Mouse (Mus musculus) small intestine, adult 2 months (tissue): ENCODE measurements at regions not wholly inside any gene's neighbourhood (a gene's known extent, or its start where the extent isn't known, plus 50 kb on each side); places are given as distances from the start of the nearest gene placed in this dataset.
A peak's percentile ranks its signal among the peaks of the same experiment; 100 is the strongest.

Experiments
- H3K27ac ChIP-seq: fragments of 200-500 bp; 2 replicates; pipeline ENCODE4 v1.5.1; 2012; ENCODE audit warnings: low read depth, low read length, control low read depth, inconsistent platforms; ENCODE audit not compliant: insufficient read depth
- H3K27me3 ChIP-seq: fragments of 200-500 bp; 2 replicates; pipeline ENCODE4 v1.6.1; 2012; ENCODE audit warnings: mild to moderate bottlenecking, moderate library complexity, low read length, inconsistent platforms; ENCODE audit not compliant: control insufficient read depth, insufficient read depth
- H3K36me3 ChIP-seq: fragments of 200-500 bp; 2 replicates; pipeline ENCODE4 v1.6.1; 2012; ENCODE audit warnings: mild to moderate bottlenecking, low read length, control low read depth, inconsistent platforms; ENCODE audit not compliant: control insufficient read depth, insufficient read depth
- H3K4me1 ChIP-seq: fragments of 200-500 bp; 2 replicates; pipeline ENCODE4 v1.6.1; 2012; ENCODE audit warnings: low read length, inconsistent platforms, mixed read lengths; ENCODE audit not compliant: control insufficient read depth, insufficient read depth, insufficient read length
- H3K4me3 ChIP-seq: fragments of 200-500 bp; 2 replicates; pipeline ENCODE4 v1.5.1; 2012; ENCODE audit warnings: low read depth, mild to moderate bottlenecking, control low read depth, inconsistent platforms, low read length, moderate library complexity
- CTCF ChIP-seq: fragments of 200-500 bp; IDR thresholded peaks from 2 replicates; pipeline ENCODE4 v1.5.1; 2012; ENCODE audit warnings: low read depth, mild to moderate bottlenecking, control low read depth, inconsistent platforms, low read length, moderate library complexity, mixed read lengths; ENCODE audit not compliant: insufficient replicate concordance, insufficient read length; ENCODE audit errors: extremely low read depth
- POLR2A ChIP-seq: fragments of 200-500 bp; IDR thresholded peaks from 2 replicates; pipeline ENCODE4 v1.6.1; 2012; ENCODE audit warnings: low read depth, mild to moderate bottlenecking, control low read depth, inconsistent platforms, low read length, moderate library complexity
- WGBS: fragments of 180-500 bp; shearing (Covaris S2); methylation state at CpG from one replicate; pipeline ENCODE4 v1.1.7; 2018; 5-methylcytosine and 5-hydroxymethylcytosine counted together

DNA sequence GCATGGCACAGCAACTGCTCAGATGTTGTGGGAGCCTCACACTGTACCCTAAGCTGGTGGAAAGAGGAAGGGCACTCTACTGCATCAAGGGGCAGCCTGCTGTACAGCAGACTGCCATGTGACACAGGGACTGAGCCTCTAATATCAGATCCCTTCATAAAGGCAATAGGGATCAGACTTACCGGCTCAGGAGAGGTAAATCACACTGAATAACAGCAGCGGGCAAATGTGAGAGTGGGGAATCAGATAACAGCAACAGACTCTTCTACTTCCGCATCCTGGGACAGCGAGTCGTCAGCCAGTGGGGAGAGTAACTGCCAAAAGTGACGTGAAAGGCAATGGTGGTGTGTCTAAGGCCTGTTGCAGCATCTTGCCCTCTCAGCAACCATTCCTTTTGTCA, 339.0 kb downstream of the Agtpbp1 start:
- Histone ChIP-seq H3K36me3 (no peaks in the 10 kb centered on the region), H3K4me1 (no peaks in the 10 kb centered on the region), H3K27ac (no peak overlapping the region), H3K4me3 (no peak overlapping the region), H3K27me3 (no peaks in the 10 kb centered on the region)
- no peak for TF ChIP-seq CTCF
- WGBS: 44% methylated on average over 6 of the region's 6 CpGs

DNA sequence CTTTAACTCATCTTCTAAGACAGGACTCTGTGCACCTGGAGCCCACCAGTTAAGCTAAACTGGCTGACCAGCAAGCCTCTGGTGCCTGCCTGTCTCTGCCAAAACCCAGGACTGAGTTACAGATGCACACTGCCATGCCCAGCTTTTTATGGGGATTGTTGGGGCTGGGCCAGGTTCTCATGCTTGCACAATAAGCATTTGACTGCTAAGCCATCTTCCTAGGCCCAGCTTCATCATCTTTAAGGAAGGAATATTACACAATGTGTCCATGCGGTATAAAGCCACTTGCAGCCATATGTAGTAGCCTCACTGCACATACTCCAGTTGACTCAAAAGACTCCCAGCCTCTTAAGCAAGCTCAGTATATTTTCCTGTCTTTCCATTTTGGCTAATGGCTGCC, 340.4 kb downstream of the Agtpbp1 start:
- Histone ChIP-seq H3K36me3 (no peaks in the 10 kb centered on the region), H3K27ac (no peak overlapping the region), H3K4me3 (no peak overlapping the region), H3K27me3 (no peaks in the 10 kb centered on the region), H3K4me1 (no peaks in the 10 kb centered on the region)
- TF ChIP-seq CTCF: no peak
- TF ChIP-seq POLR2A: no peak
- 72% methylated on average over 1 of the region's 1 CpGs for WGBS

DNA sequence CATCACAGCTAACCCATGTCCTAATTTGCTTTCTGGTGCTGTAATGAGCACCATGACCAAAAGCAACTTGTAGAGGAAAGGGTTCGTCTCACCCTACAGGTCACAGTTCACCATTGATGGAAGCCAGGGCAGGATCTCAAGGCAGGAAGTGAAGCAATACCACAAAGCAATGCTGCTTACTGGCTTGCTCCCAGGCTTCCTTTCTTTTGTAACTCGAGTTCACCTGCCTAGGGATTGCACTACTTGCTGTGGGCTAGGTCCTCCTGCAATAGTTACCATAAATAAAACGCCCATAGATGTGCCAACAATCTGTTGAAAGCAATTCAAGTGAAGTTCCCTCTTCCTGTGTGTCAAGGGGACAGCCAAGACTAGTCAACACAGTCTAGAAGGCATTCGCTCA, 342.4 kb downstream of the Agtpbp1 start:
- no peaks in the 10 kb centered on the region for H3K27me3 ChIP-seq
- TF ChIP-seq CTCF (no peak), POLR2A (no peak)
- 44% methylated on average over 4 of the region's 4 CpGs for WGBS
- no peak overlapping the region for H3K27ac ChIP-seq
- no peaks in the 10 kb centered on the region for H3K36me3 ChIP-seq
- no peaks in the 10 kb centered on the region for H3K4me1 ChIP-seq
- no peak overlapping the region for H3K4me3 ChIP-seq

GRCm38 (mm10) chr13:59238696-59239095, 346.3 kb downstream of the Agtpbp1 start:
- Histone ChIP-seq H3K27me3 (no peaks in the 10 kb centered on the region), H3K27ac (no peak overlapping the region), H3K4me3 (no peak overlapping the region), H3K36me3 (no peaks in the 10 kb centered on the region), H3K4me1 (no peaks in the 10 kb centered on the region)
- 32% methylated on average over 1 of the region's 1 CpGs for WGBS
- no peak for TF ChIP-seq CTCF

DNA sequence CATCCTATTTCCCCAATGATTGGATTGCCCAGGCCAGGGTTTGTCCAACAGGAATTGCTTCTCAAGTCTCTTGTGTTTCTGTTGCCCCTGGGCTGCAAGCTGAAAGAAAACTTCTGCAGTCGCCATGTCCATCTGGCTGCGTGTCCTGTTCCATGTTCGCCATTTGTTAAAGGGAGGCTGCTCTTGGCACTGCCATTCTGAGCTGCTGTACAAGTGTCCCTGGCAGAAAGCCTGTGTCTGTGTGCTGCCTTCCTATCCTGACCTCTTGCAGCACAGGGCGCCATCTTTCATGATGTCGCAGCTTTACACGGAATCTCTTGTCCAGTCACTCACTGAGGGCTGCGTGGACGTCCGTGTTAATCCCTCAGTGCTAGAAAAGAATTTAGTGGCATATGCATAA, 349.2 kb downstream of the Agtpbp1 start:
- no peak overlapping the region for H3K27ac ChIP-seq
- H3K27me3 ChIP-seq: no peaks in the 10 kb centered on the region
- no peak overlapping the region for H3K4me3 ChIP-seq
- H3K36me3 ChIP-seq: no peaks in the 10 kb centered on the region
- H3K4me1 ChIP-seq: no peaks in the 10 kb centered on the region
- 91% methylated on average over 9 of the region's 9 CpGs for WGBS
- TF ChIP-seq POLR2A (no peak), CTCF (no peak)

GRCm38 (mm10) chr13:59229111-59229541, 355.9 kb downstream of the Agtpbp1 start:
- no peak overlapping the region for H3K27ac ChIP-seq
- H3K36me3 ChIP-seq: no peaks in the 10 kb centered on the region
- peaks cover 16% of the 10 kb centered on the region; the same call in 1 of the 2 replicates for H3K4me1 ChIP-seq
- no peaks in the 10 kb centered on the region for H3K27me3 ChIP-seq
- no peak for TF ChIP-seq POLR2A
- TF ChIP-seq CTCF: no peak
- WGBS: 78% methylated on average over 6 of the region's 6 CpGs
- H3K4me3 ChIP-seq: no peak overlapping the region

DNA sequence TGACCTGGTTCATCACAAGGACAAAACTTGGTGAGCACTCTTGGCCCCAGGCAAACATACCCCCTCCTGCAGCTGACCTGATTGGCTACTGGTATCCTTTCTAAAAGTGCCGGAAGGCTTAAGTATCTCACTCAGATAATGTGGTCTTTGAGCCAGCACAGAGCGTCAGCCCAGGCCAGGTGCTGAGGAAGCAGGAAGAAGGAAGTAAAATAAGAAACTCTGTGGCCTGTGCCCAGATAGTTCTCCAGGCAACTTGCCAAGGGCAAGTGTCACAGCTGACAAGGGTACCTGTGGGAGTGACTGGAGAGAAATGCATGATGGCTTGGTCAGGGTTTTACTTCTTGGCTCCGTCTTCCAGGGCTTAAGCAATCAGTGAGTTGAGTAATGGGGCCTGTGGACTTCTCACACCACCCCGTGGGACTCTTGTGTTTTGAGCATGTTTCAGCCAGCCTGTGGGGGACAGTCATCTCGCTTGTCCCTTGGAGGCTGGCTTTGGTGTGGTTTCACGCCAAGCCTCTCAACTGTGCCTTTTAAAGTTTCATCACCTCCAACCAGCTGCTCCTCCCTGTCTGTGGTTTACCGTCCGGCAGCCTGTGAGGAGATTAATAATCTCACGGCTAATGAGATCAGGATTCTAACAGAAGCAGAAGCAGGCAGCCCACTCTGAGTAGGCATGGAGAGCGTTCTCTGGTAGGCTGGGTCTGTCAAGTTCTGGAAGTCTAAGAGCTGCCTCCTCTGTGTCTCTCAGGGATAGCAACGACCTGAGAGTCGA, 356.8 kb downstream of the Agtpbp1 start:
- H3K4me1 ChIP-seq: peaks cover 16% of the 10 kb centered on the region; the same call in 1 of the 2 replicates
- no peaks in the 10 kb centered on the region for H3K27me3 ChIP-seq
- no peaks in the 10 kb centered on the region for H3K36me3 ChIP-seq
- 0 out of 2 replicates have a peak overlapping the region, but pooled peaks have one; percentile 20 for H3K4me3 ChIP-seq
- TF ChIP-seq POLR2A (no peak), CTCF (peak; percentile 7; the same call in 1 of the 2 replicates)
- peak overlapping the region; percentile 71 for H3K27ac ChIP-seq
- 13% methylated on average over 12 of the region's 12 CpGs for WGBS

DNA sequence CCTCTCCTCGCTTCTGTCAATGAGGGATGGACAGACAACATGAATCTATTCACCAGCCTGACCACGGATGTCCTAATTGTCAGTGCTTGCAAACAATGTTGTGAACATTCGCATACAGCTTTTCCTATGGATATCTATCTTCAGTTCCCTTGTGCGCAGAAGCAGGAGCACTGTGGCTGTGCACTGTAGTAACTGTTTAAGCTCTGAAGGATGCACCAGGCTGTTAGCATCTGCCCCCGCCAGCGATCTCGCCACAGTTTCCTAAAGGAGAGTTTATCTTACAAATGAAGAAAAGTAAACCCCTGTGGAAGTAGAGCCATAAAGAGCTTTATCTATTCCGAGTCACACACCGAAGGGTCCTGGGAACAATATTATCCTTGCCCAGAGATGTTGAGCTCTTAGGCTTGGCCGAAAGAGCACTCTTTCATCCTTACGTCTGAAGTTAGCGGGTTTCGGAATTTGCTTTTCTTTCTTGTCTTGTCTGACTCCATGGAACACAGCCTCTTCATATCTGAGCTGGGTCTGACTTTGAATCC, 357.4 kb downstream of the Agtpbp1 start:
- Histone ChIP-seq H3K27ac (peak overlapping the region; percentile 54; the same call in 1 of the 2 replicates), H3K36me3 (no peaks in the 10 kb centered on the region), H3K4me1 (peaks cover 16% of the 10 kb centered on the region; the same call in 1 of the 2 replicates), H3K27me3 (no peaks in the 10 kb centered on the region), H3K4me3 (no peak overlapping the region)
- WGBS: 57% methylated on average over 13 of the region's 13 CpGs
- TF ChIP-seq CTCF (no peak), POLR2A (no peak)
